Mouse (Mus musculus): ENCODE results near the gene Oaz3. TPM values are rescaled to one million over a fixed set of nuclear protein-coding genes. Genes with fewer than 3 reads are reported as not detected.

Oaz3 gene
- total and polyA plus RNA-seq, 3 experiments = 0.89 to 0.91 TPM; not detected in 1

- TF ChIP-seq RCOR1 (IDR thresholded peaks at IDR 0.05; ENCODE audit: low read depth, low read length) (no peak), BHLHE40 (IDR thresholded peaks at IDR 0.05; ENCODE audit: borderline replicate concordance, low read depth, low read length) (peak; percentile 69), TCF12 (IDR thresholded peaks at IDR 0.05; ENCODE audit: low read depth, low read length) (peak; percentile 37; the same call in 1 of the 2 replicates)
These were observed 12.8 kb upstream of the Oaz3 start (continued) for GRCm38 (mm10) chr3:94456529-94457000.

- DNase-seq (ENCODE audit: low read depth, low spot score) = no peak
- peaks cover 4 to 21% of the 10 kb centered on the region in 2 experiments for H3K36me3 ChIP-seq (ENCODE audit: control insufficient read depth in 1 of 2, insufficient read depth in 2 of 2, low read length in 2 of 2)
These were observed 5.7 kb upstream of the Oaz3 start for GRCm38 (mm10) chr3:94449377-94449776.

GRCm38 (mm10) chr3:94442951-94443596 is 641 bp downstream of the Oaz3 start, which contains the start of gene Mrpl9:
Gene Mrpl9 (plus strand): TSS chr3:94443318.
- Histone ChIP-seq H3K4me1 (ENCODE audit: control insufficient read depth in 1 of 2, insufficient read depth in 2 of 2, low read length in 2 of 2) (peaks cover 0 to 8% of the 10 kb centered on the region in 2 experiments; a peak in 2 of 4 replicates), H3K4me3 (ENCODE audit: control insufficient read depth in 1 of 2, insufficient read depth in 1 of 2, low read depth in 2 of 2, low read length in 2 of 2) (peak within 1 kb of the TSS; percentile 76 to 93), H3K36me3 (ENCODE audit: control insufficient read depth in 1 of 2, insufficient read depth in 2 of 2, low read length in 2 of 2) (peaks cover 11 to 15% of the 10 kb centered on the region in 2 experiments), H3K9me3 (replicated peaks; ENCODE audit: insufficient read depth, low read length) (no peaks in the 10 kb centered on the region), H3K27me3 (ENCODE audit: control insufficient read depth in 1 of 2, insufficient read depth in 2 of 2, low read length in 2 of 2) (peaks cover 1 to 6% of the 10 kb centered on the region in 2 experiments; a peak in 3 of 4 replicates), H3K27ac (ENCODE audit: control insufficient read depth, low read depth, low read length) (peak within 1 kb of the TSS; percentile 46), H3K79me2 (ENCODE audit: control insufficient read depth, insufficient read depth, low read length, poor library complexity) (peaks cover 13% of the 10 kb centered on the region), H3K9ac (ENCODE audit: control insufficient read depth, low read depth, low read length, poor library complexity, severe bottlenecking) (peak within 1 kb of the TSS; percentile 84)
- peak; percentile 98 for DNase-seq (ENCODE audit: low read depth, low spot score)
- TF ChIP-seq NRF1 (IDR thresholded peaks at IDR 0.05; ENCODE audit: insufficient read depth, low read depth, low read length, poor library complexity, severe bottlenecking) (peak; percentile 92), GABPA (IDR thresholded peaks at IDR 0.05; ENCODE audit: low read depth, low read length) (no peak), GATA1 (IDR thresholded peaks at IDR 0.05; ENCODE audit: low read depth, low read length) (peak; percentile 44; the same call in 1 of the 2 replicates), SMC3 (IDR thresholded peaks at IDR 0.05; ENCODE audit: low read depth, low read length) (0 out of 2 replicates have a peak, but pooled peaks have one; percentile 3), HCFC1 (IDR thresholded peaks at IDR 0.05; ENCODE audit: low read depth, low read length) (peak; percentile 90), ZKSCAN1 (IDR thresholded peaks at IDR 0.05; ENCODE audit: low read depth, low read length) (no peak; the same call in 1 of the 2 replicates), JUND (IDR thresholded peaks at IDR 0.05; ENCODE audit: low read depth, low read length) (no peak), ETS1 (IDR thresholded peaks at IDR 0.05; ENCODE audit: low read depth, low read length) (no peak; the same call in 1 of the 2 replicates), TCF12 (IDR thresholded peaks at IDR 0.05; ENCODE audit: low read depth, low read length) (peak; percentile 81), MXI1 (IDR thresholded peaks at IDR 0.05; ENCODE audit: low read depth, low read length) (peak; percentile 83), POLR2AphosphoS5 (IDR thresholded peaks at IDR 0.05; ENCODE audit: borderline replicate concordance, low read depth, low read length) (no peak), POLR2AphosphoS2 (IDR thresholded peaks at IDR 0.05; ENCODE audit: low read length) (peak; percentile 90), POLR2A (IDR thresholded peaks at IDR 0.05; ENCODE audit: control insufficient read depth in 1 of 2, insufficient read depth in 1 of 2, low read depth in 1 of 2, low read length in 2 of 2, poor library complexity in 1 of 2) (peak; percentile 93 to 99), NELFE (IDR thresholded peaks at IDR 0.05; ENCODE audit: low read depth, low read length) (peak; percentile 98), MAX (IDR thresholded peaks at IDR 0.05; ENCODE audit: low read length) (peak; percentile 85), TBP (IDR thresholded peaks at IDR 0.05; ENCODE audit: low read depth, low read length) (peak; percentile 91), MYC (IDR thresholded peaks at IDR 0.05; ENCODE audit: low read depth, low read length) (peak; percentile 71; the same call in 1 of the 2 replicates), E2F4 (IDR thresholded peaks at IDR 0.05; ENCODE audit: borderline replicate concordance, low read depth, low read length) (no peak), SIN3A (IDR thresholded peaks at IDR 0.05; ENCODE audit: low read length) (peak; percentile 85), ZNF384 (IDR thresholded peaks at IDR 0.05; ENCODE audit: low read depth, low read length) (peak; percentile 98), BHLHE40 (IDR thresholded peaks at IDR 0.05; ENCODE audit: borderline replicate concordance, low read depth, low read length) (no peak), ZMIZ1 (IDR thresholded peaks at IDR 0.05; ENCODE audit: low read depth, low read length) (peak; percentile 71; the same call in 1 of the 2 replicates), CTCF (IDR thresholded peaks at IDR 0.05 in 2 of 3, conservative IDR thresholded peaks at IDR 0.05 in 1 of 3; ENCODE audit: control insufficient read depth in 1 of 3, insufficient read depth in 1 of 3, low read depth in 2 of 3, low read length in 3 of 3, poor library complexity in 1 of 3, severe bottlenecking in 1 of 3) (no peak), TAL1 (IDR thresholded peaks at IDR 0.05; ENCODE audit: low read length) (0 out of 2 replicates have a peak, but pooled peaks have one; percentile 26), RCOR1 (IDR thresholded peaks at IDR 0.05; ENCODE audit: low read depth, low read length) (no peak), USF1 (IDR thresholded peaks at IDR 0.05; ENCODE audit: low read depth, low read length) (no peak; the same call in 1 of the 2 replicates)

More at GRCm38 (mm10) chr3:94449377-94449776, 5.7 kb upstream of the Oaz3 start:
- no peaks in the 10 kb centered on the region for H3K9me3 ChIP-seq (replicated peaks; ENCODE audit: insufficient read depth, low read length)
- H3K4me3 ChIP-seq (ENCODE audit: control insufficient read depth in 1 of 2, insufficient read depth in 1 of 2, low read depth in 2 of 2, low read length in 2 of 2) = no peak overlapping the region
- peaks cover 1% of the 10 kb centered on the region; the same call in 1 of the 2 replicates for H3K79me2 ChIP-seq (ENCODE audit: control insufficient read depth, insufficient read depth, low read length, poor library complexity)
- no peak overlapping the region for H3K27ac ChIP-seq (ENCODE audit: control insufficient read depth, low read depth, low read length)
- TF ChIP-seq POLR2A (IDR thresholded peaks at IDR 0.05; ENCODE audit: control insufficient read depth in 1 of 2, insufficient read depth in 1 of 2, low read depth in 1 of 2, low read length in 2 of 2, poor library complexity in 1 of 2) (0 out of 4 replicates have a peak, but pooled peaks of 1 of the 2 experiments have one; percentile 27), BHLHE40 (IDR thresholded peaks at IDR 0.05; ENCODE audit: borderline replicate concordance, low read depth, low read length) (no peak)
- H3K27me3 ChIP-seq (ENCODE audit: control insufficient read depth in 1 of 2, insufficient read depth in 2 of 2, low read length in 2 of 2) = no peaks in the 10 kb centered on the region
- no peak overlapping the region for H3K9ac ChIP-seq (ENCODE audit: control insufficient read depth, low read depth, low read length, poor library complexity, severe bottlenecking)
- H3K4me1 ChIP-seq (ENCODE audit: control insufficient read depth in 1 of 2, insufficient read depth in 2 of 2, low read length in 2 of 2) = peaks cover 0 to 3% of the 10 kb centered on the region in 2 experiments; a peak in 2 of 4 replicates

All from MEL (cell line).